Mouse (Mus musculus) lung, postnatal 4 days (tissue): ENCODE results near the gene Gas6.

Experiments used
- DNase-seq, 2 experiments: peaks; one replicate each; pipeline ENCODE4 v3.0.0; 2021

The Gas6 gene

GRCm38 (mm10) chr8:13461085-13461765, 33.1 kb downstream of the Gas6 start:
- no peak for DNase-seq

- no peak for DNase-seq
These were observed 34.9 kb downstream of the Gas6 start for GRCm38 (mm10) chr8:13459431-13459830.

GRCm38 (mm10) chr8:13455295-13455694, 39.0 kb downstream of the Gas6 start:
- peak; percentile 74 to 77 for DNase-seq

GRCm38 (mm10) chr8:13454341-13455113, 39.8 kb downstream of the Gas6 start:
- no peak for DNase-seq

GRCm38 (mm10) chr8:13451747-13452277, 42.5 kb downstream of the Gas6 start:
- DNase-seq, result no peak

- peak in 1 of 2 experiments; percentile 40 for DNase-seq
These were observed 46.1 kb downstream of the Gas6 start for GRCm38 (mm10) chr8:13448145-13448544.

- no peak for DNase-seq
These were observed 47.8 kb downstream of the Gas6 start for GRCm38 (mm10) chr8:13446456-13446855.

GRCm38 (mm10) chr8:13442152-13442551, 52.1 kb downstream of the Gas6 start:
- no peak for DNase-seq

- DNase-seq, result no peak
These were observed 56.8 kb downstream of the Gas6 start for GRCm38 (mm10) chr8:13437531-13437930.

GRCm38 (mm10) chr8:13436052-13436451, 58.2 kb downstream of the Gas6 start:
- DNase-seq, result no peak

GRCm38 (mm10) chr8:13434889-13435288, 59.4 kb downstream of the Gas6 start, which contains the start of gene Tmem255b:
Gene Tmem255b (plus strand): TSS chr8:13435189.
- DNase-seq, result no peak

GRCm38 (mm10) chr8:13433130-13433529, 61.2 kb downstream of the Gas6 start:
- no peak for DNase-seq

- no peak for DNase-seq
These were observed 63.4 kb downstream of the Gas6 start for GRCm38 (mm10) chr8:13430866-13431265.

GRCm38 (mm10) chr8:13430412-13430811, 63.9 kb downstream of the Gas6 start:
- no peak for DNase-seq

- DNase-seq, result no peak
These were observed 66.1 kb downstream of the Gas6 start for GRCm38 (mm10) chr8:13428156-13428555.

GRCm38 (mm10) chr8:13427351-13427750, 66.9 kb downstream of the Gas6 start:
- peak; percentile 30 to 39 for DNase-seq

- peak in 1 of 2 experiments; percentile 7 for DNase-seq
These were observed 73.3 kb downstream of the Gas6 start for GRCm38 (mm10) chr8:13420970-13421369.

- no peak for DNase-seq
These were observed 75.1 kb downstream of the Gas6 start for GRCm38 (mm10) chr8:13419111-13419639.

GRCm38 (mm10) chr8:13415879-13416278, 78.4 kb downstream of the Gas6 start:
- no peak for DNase-seq
